Mouse (Mus musculus) liver, embryonic 14.5 days (tissue): ENCODE measurements around the gene Slk. TPM values are rescaled to one million over a fixed set of nuclear protein-coding genes. Genes with fewer than 3 reads are reported as not detected.

Source experiments
- ATAC-seq: fragments of 200-750 bp; cut with Nextera tagmentation; 2 replicates; pipeline ENCODE4 v1.8.0; 2017; ENCODE audit warnings: moderate number of reproducible peaks, mild to moderate bottlenecking, moderate library complexity; ENCODE audit not compliant: insufficient read depth
- DNase-seq, 3 experiments: peaks; one replicate each; pipeline ENCODE4 v3.0.0-alpha.2; 2012 to 2013; ENCODE audit warnings: low read depth in 3 of 3, low spot score in 3 of 3
- H3K27ac ChIP-seq: fragments of 300-500 bp; sonication (generic); 2 replicates; pipeline ENCODE4 v1.5.1; 2014; ENCODE audit warnings: moderate library complexity, mild to moderate bottlenecking, control low read depth, inconsistent platforms
- H3K27me3 ChIP-seq: fragments of 300-500 bp; sonication (generic); 2 replicates; pipeline ENCODE4 v1.6.1; 2014; ENCODE audit warnings: mild to moderate bottlenecking, low read length, moderate library complexity; ENCODE audit not compliant: control insufficient read depth, insufficient read depth
- H3K36me3 ChIP-seq: fragments of 300-500 bp; sonication (generic); replicated peaks from 2 replicates; pipeline ENCODE4 v1.6.1; 2014; ENCODE audit warnings: low read depth; ENCODE audit not compliant: control insufficient read depth, insufficient read depth
- H3K4me1 ChIP-seq, 2 experiments: fragments of 200-500 bp in 1 of 2; fragments of 300-500 bp in 1 of 2; sonication (generic) in 1 of 2; replicated peaks; 2 replicates each; pipeline ENCODE4 v1.6.1; 2012 to 2014; ENCODE audit warnings: antibody characterized with exemption in 1 of 2, inconsistent platforms in 1 of 2, low read length in 1 of 2; ENCODE audit not compliant: control insufficient read depth in 2 of 2, insufficient read depth in 2 of 2
- H3K4me2 ChIP-seq: fragments of 300-500 bp; sonication (generic); 2 replicates; pipeline ENCODE4 v1.6.1; 2014; ENCODE audit warnings: low read depth, mild to moderate bottlenecking, control low read depth, moderate library complexity
- H3K4me3 ChIP-seq, 2 experiments: fragments of 200-500 bp in 1 of 2; fragments of 300-500 bp in 1 of 2; sonication (generic) in 1 of 2; 2 replicates each; pipeline ENCODE4 v1.5.1; 2012 to 2014; ENCODE audit warnings: low read depth in 2 of 2, low read length in 2 of 2, mild to moderate bottlenecking in 2 of 2, control low read depth in 1 of 2, inconsistent platforms in 1 of 2, moderate library complexity in 1 of 2; ENCODE audit not compliant: insufficient read depth in 1 of 2
- H3K9ac ChIP-seq: fragments of 300-500 bp; sonication (generic); replicated peaks from 2 replicates; pipeline ENCODE4 v1.6.1; 2014; ENCODE audit warnings: mild to moderate bottlenecking, control low read depth, moderate library complexity
- H3K9me3 ChIP-seq: fragments of 300-500 bp; sonication (generic); 2 replicates; pipeline ENCODE4 v1.6.1; 2016; ENCODE audit warnings: low read length, mixed read lengths; ENCODE audit not compliant: control insufficient read depth
- CTCF ChIP-seq: IDR thresholded peaks from 2 replicates; pipeline ENCODE4 v1.5.1; 2016; ENCODE audit warnings: antibody characterized with exemption, low read depth, control low read depth
- EP300 ChIP-seq: IDR thresholded peaks from 2 replicates; pipeline ENCODE4 v1.6.1; 2016; ENCODE audit warnings: antibody characterized with exemption, low read depth
- WGBS: fragments of 180-500 bp; shearing (Covaris S2); extraction: QIAGEN DNeasy Blood & Tissue Kit; methylation state at CpG from one replicate; pipeline ENCODE4 v1.1.7; 2014; ENCODE audit not compliant: insufficient replicate concordance; 5-methylcytosine and 5-hydroxymethylcytosine counted together
- polyA plus RNA-seq, 2 experiments: library from polyadenylated mRNA; depleted of rRNA in 1 of 2; stranded (reverse) in 1 of 2; unstranded in 1 of 2; fragments of >200 nt; fragmentation: Nextera tagmentation in 1 of 2; extraction: Ambion mirVana in 1 of 2; gene quantifications; 2 replicates each; pipeline versions ENCODE4 v1.2.1 to v1.2.3; 2012 to 2014

Gene Slk
- polyA plus RNA-seq, 2 experiments = 8.6 to 16.5 TPM

GRCm38 (mm10) chr19:47678675-47679074, 99.2 kb downstream of the Slk start:
- TF ChIP-seq EP300 = no peak
- no peak for TF ChIP-seq CTCF
- no peaks in the 10 kb centered on the region for H3K27me3 ChIP-seq

GRCm38 (mm10) chr19:47689592-47689991, 110.1 kb downstream of the Slk start:
- H3K9ac ChIP-seq = no peak overlapping the region
- H3K4me2 ChIP-seq = no peak overlapping the region
- ATAC-seq = no peak
- H3K9me3 ChIP-seq = no peaks in the 10 kb centered on the region
- no peak for DNase-seq
- H3K27me3 ChIP-seq = no peaks in the 10 kb centered on the region
- WGBS = 15% methylated on average over 7 of the region's 7 CpGs
- no peaks in the 10 kb centered on the region for H3K36me3 ChIP-seq
- peaks cover 0 to 9% of the 10 kb centered on the region in 2 experiments; a peak in 2 of 4 replicates for H3K4me1 ChIP-seq
- H3K4me3 ChIP-seq = no peak overlapping the region
- TF ChIP-seq EP300 (no peak), CTCF (no peak)
- no peak overlapping the region for H3K27ac ChIP-seq

More at GRCm38 (mm10) chr19:47678675-47679074, 99.2 kb downstream of the Slk start:
- WGBS = 64% methylated on average over 12 of the region's 12 CpGs
- H3K9me3 ChIP-seq = no peaks in the 10 kb centered on the region
- ATAC-seq = no peak
- H3K9ac ChIP-seq = no peak overlapping the region
- no peak overlapping the region for H3K27ac ChIP-seq
- no peaks in the 10 kb centered on the region for H3K36me3 ChIP-seq
- DNase-seq = no peak
- no peaks in the 10 kb centered on the region; a peak in 1 of 4 replicates for H3K4me1 ChIP-seq
- H3K4me3 ChIP-seq = no peak overlapping the region
- no peak overlapping the region for H3K4me2 ChIP-seq

- H3K9me3 ChIP-seq = no peaks in the 10 kb centered on the region
- TF ChIP-seq EP300 (no peak), CTCF (no peak)
- no peak within 1 kb of the TSS for H3K4me2 ChIP-seq
- no peak for DNase-seq
- H3K27me3 ChIP-seq = no peaks in the 10 kb centered on the region
- H3K36me3 ChIP-seq = no peaks in the 10 kb centered on the region
- no peak within 1 kb of the TSS for H3K4me3 ChIP-seq
- H3K4me1 ChIP-seq = peaks cover 0 to 9% of the 10 kb centered on the region in 2 experiments; a peak in 2 of 4 replicates
- 49% methylated on average over 6 of the region's 6 CpGs for WGBS
- no peak within 1 kb of the TSS for H3K9ac ChIP-seq
- ATAC-seq = no peak
- no peak within 1 kb of the TSS for H3K27ac ChIP-seq
These were observed 112.5 kb downstream of the Slk start, which contains the start of gene Col17a1 for GRCm38 (mm10) chr19:47691994-47692393. Col17a1 (minus strand) TSS chr19:47692094.

Other genes with a start within 250 kb of the Slk start
- 1.2 and 1.6 TPM in 2 replicates for gene Sh3pxd2a, start 115.3 kb upstream of the Slk start, polyA plus RNA-seq (2012; rRNA removed)
- 0.50 and 0.67 TPM in 2 replicates for gene Sh3pxd2a, start 115.3 kb upstream of the Slk start, polyA plus RNA-seq (2014; fragmentation: Nextera tagmentation; extraction: Ambion mirVana)
- 5.8 and 6.4 TPM in 2 replicates for gene Stn1, start 42.2 kb upstream of the Slk start, polyA plus RNA-seq (2012; rRNA removed)
- 8.1 and 9.7 TPM in 2 replicates for gene Stn1, start 42.2 kb upstream of the Slk start, polyA plus RNA-seq (2014; fragmentation: Nextera tagmentation; extraction: Ambion mirVana)
- 0.05 and 0.13 TPM in 2 replicates for gene Col17a1, start 112.4 kb downstream of the Slk start, polyA plus RNA-seq (2012; rRNA removed)
- gene Col17a1, start 112.4 kb downstream of the Slk start, polyA plus RNA-seq (2014; fragmentation: Nextera tagmentation; extraction: Ambion mirVana) = 0.23 TPM in 1 of 2 replicates, not detected in the other
- 32.6 and 35.5 TPM in 2 replicates for gene Sfr1, start 152.0 kb downstream of the Slk start, polyA plus RNA-seq (2012; rRNA removed)
- gene Sfr1, start 152.0 kb downstream of the Slk start, polyA plus RNA-seq (2014; fragmentation: Nextera tagmentation; extraction: Ambion mirVana) = 73.7 and 77.2 TPM in 2 replicates